Mouse (Mus musculus) liver, embryonic 14.5 days (tissue): ENCODE data around the gene Eml1. TPM values are rescaled to one million over a fixed set of nuclear protein-coding genes. Genes with fewer than 3 reads are reported as not detected.
"Not testable (repeated sequence)": the region's sequence is repeated elsewhere in the genome, so short reads cannot be mapped to it uniquely, and the experiment has no call there.

ENCODE experiments used
- ATAC-seq: fragments of 200-750 bp; cut with Nextera tagmentation; 2 replicates; pipeline ENCODE4 v1.8.0; 2017; ENCODE audit warnings: moderate number of reproducible peaks, mild to moderate bottlenecking, moderate library complexity; ENCODE audit not compliant: insufficient read depth
- DNase-seq, 3 experiments: peaks; one replicate each; pipeline ENCODE4 v3.0.0-alpha.2; 2012 to 2013; ENCODE audit warnings: low read depth in 3 of 3, low spot score in 3 of 3
- H3K27ac ChIP-seq: fragments of 300-500 bp; sonication (generic); 2 replicates; pipeline ENCODE4 v1.5.1; 2014; ENCODE audit warnings: moderate library complexity, mild to moderate bottlenecking, control low read depth, inconsistent platforms
- H3K27me3 ChIP-seq: fragments of 300-500 bp; sonication (generic); 2 replicates; pipeline ENCODE4 v1.6.1; 2014; ENCODE audit warnings: mild to moderate bottlenecking, low read length, moderate library complexity; ENCODE audit not compliant: control insufficient read depth, insufficient read depth
- H3K36me3 ChIP-seq: fragments of 300-500 bp; sonication (generic); replicated peaks from 2 replicates; pipeline ENCODE4 v1.6.1; 2014; ENCODE audit warnings: low read depth; ENCODE audit not compliant: control insufficient read depth, insufficient read depth
- H3K4me1 ChIP-seq, 2 experiments: fragments of 200-500 bp in 1 of 2; fragments of 300-500 bp in 1 of 2; sonication (generic) in 1 of 2; replicated peaks; 2 replicates each; pipeline ENCODE4 v1.6.1; 2012 to 2014; ENCODE audit warnings: antibody characterized with exemption in 1 of 2, inconsistent platforms in 1 of 2, low read length in 1 of 2; ENCODE audit not compliant: control insufficient read depth in 2 of 2, insufficient read depth in 2 of 2
- H3K4me2 ChIP-seq: fragments of 300-500 bp; sonication (generic); 2 replicates; pipeline ENCODE4 v1.6.1; 2014; ENCODE audit warnings: low read depth, mild to moderate bottlenecking, control low read depth, moderate library complexity
- H3K4me3 ChIP-seq, 2 experiments: fragments of 200-500 bp in 1 of 2; fragments of 300-500 bp in 1 of 2; sonication (generic) in 1 of 2; 2 replicates each; pipeline ENCODE4 v1.5.1; 2012 to 2014; ENCODE audit warnings: low read depth in 2 of 2, low read length in 2 of 2, mild to moderate bottlenecking in 2 of 2, control low read depth in 1 of 2, inconsistent platforms in 1 of 2, moderate library complexity in 1 of 2; ENCODE audit not compliant: insufficient read depth in 1 of 2
- H3K9ac ChIP-seq: fragments of 300-500 bp; sonication (generic); replicated peaks from 2 replicates; pipeline ENCODE4 v1.6.1; 2014; ENCODE audit warnings: mild to moderate bottlenecking, control low read depth, moderate library complexity
- H3K9me3 ChIP-seq: fragments of 300-500 bp; sonication (generic); 2 replicates; pipeline ENCODE4 v1.6.1; 2016; ENCODE audit warnings: low read length, mixed read lengths; ENCODE audit not compliant: control insufficient read depth
- CTCF ChIP-seq: IDR thresholded peaks from 2 replicates; pipeline ENCODE4 v1.5.1; 2016; ENCODE audit warnings: antibody characterized with exemption, low read depth, control low read depth
- EP300 ChIP-seq: IDR thresholded peaks from 2 replicates; pipeline ENCODE4 v1.6.1; 2016; ENCODE audit warnings: antibody characterized with exemption, low read depth
- WGBS: fragments of 180-500 bp; shearing (Covaris S2); extraction: QIAGEN DNeasy Blood & Tissue Kit; methylation state at CpG from one replicate; pipeline ENCODE4 v1.1.7; 2014; ENCODE audit not compliant: insufficient replicate concordance; 5-methylcytosine and 5-hydroxymethylcytosine counted together
- polyA plus RNA-seq, 2 experiments: library from polyadenylated mRNA; depleted of rRNA in 1 of 2; stranded (reverse) in 1 of 2; unstranded in 1 of 2; fragments of >200 nt; fragmentation: Nextera tagmentation in 1 of 2; extraction: Ambion mirVana in 1 of 2; gene quantifications; 2 replicates each; pipeline versions ENCODE4 v1.2.1 to v1.2.3; 2012 to 2014

The Eml1 gene
- polyA plus RNA-seq, 2 experiments = 2.5 to 3.3 TPM

GRCm38 (mm10) chr12:108494011-108494541 lies 123.3 kb downstream of the Eml1 start:
- DNase-seq = peak in 2 of 3 experiments; percentile 14 to 19
- no peak overlapping the region for H3K9ac ChIP-seq
- TF ChIP-seq CTCF = peak; percentile 67
- TF ChIP-seq EP300 = no peak
- H3K36me3 ChIP-seq = no peaks in the 10 kb centered on the region
- no peak for ATAC-seq
- H3K4me3 ChIP-seq = no peak overlapping the region
- H3K27ac ChIP-seq = no peak overlapping the region
- H3K4me1 ChIP-seq = no peaks in the 10 kb centered on the region
- WGBS = 21% methylated on average over 4 of the region's 4 CpGs
- H3K9me3 ChIP-seq = no peaks in the 10 kb centered on the region
- no peaks in the 10 kb centered on the region for H3K27me3 ChIP-seq
- H3K4me2 ChIP-seq = no peak overlapping the region

DNA sequence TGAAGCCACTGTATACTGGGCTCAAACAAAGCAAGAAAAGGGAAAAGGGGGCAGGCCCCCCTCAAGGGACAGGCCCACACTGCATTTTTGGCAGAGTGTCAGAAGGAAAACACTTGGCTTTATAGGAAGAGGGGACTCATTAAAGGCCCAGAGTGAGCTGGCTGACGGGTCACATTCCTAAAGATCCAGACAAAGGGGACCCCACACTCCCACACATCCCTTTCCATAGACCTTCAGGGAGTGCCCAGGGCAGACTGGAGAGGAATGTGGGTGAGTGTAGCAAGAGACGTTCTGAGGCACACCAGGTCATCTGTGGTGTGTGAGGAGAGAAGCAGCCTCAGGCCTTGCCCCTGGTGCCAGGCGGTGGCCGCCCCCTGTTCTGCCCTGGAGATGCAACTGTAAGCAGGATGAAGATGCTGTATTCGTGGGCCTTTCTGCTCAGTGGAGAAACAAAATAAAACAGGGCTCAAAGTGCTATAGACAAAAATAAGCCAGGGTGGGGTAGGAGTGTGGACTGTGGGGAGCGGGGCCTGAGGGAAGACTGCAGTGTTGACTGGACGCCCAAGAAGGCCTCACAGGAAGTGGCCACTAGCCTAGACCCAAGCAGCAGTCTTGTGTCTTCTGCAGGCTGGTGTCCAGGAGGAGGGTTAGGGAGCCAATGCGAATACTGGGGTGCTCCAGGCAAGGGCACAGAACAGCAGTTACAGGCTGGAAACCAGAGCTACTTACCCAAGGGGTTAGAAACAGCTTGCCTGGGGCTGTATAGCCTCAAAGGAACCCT lies 124.9 kb downstream of the Eml1 start:
- 55% methylated on average over 8 of the region's 8 CpGs for WGBS
- Histone ChIP-seq H3K9ac (no peak overlapping the region), H3K27me3 (no peaks in the 10 kb centered on the region), H3K36me3 (no peaks in the 10 kb centered on the region), H3K9me3 (no peaks in the 10 kb centered on the region), H3K4me2 (no peak overlapping the region), H3K4me1 (no peaks in the 10 kb centered on the region), H3K4me3 (no peak overlapping the region), H3K27ac (no peak overlapping the region)
- ATAC-seq = no peak
- no peak for DNase-seq
- TF ChIP-seq CTCF (no peak), EP300 (no peak)

DNA sequence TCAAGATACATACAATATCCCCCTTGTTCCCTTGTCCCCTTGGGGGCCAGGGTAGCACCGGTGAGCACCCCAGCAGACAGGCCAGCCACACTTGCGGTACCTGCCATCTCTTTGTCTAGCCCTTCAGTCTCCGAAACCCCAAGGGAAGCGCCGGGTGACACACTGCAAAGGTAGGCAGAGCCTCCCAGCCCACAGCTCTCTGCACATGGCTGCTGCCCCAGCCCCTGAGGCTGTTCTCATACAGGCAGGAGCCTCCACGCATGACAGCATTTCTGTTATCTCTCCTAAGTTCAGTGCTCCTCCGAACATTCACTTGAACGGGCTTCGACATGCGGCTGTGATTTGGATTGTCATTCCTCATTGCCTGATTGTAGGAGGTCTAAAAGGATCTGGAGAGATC lies 132.3 kb downstream of the Eml1 start:
- no peak for TF ChIP-seq CTCF
- no peak for TF ChIP-seq EP300
- DNase-seq (no peak), ATAC-seq (no peak)
- Histone ChIP-seq H3K4me1 (peaks cover 0 to 7% of the 10 kb centered on the region in 2 experiments; a peak in 2 of 4 replicates), H3K9ac (no peak overlapping the region), H3K9me3 (no peaks in the 10 kb centered on the region), H3K27ac (no peak overlapping the region), H3K4me3 (no peak overlapping the region), H3K4me2 (no peak overlapping the region; the same call in none of the 2 replicates), H3K36me3 (no peaks in the 10 kb centered on the region), H3K27me3 (no peaks in the 10 kb centered on the region)
- WGBS = 53% methylated on average over 10 of the region's 10 CpGs

DNA sequence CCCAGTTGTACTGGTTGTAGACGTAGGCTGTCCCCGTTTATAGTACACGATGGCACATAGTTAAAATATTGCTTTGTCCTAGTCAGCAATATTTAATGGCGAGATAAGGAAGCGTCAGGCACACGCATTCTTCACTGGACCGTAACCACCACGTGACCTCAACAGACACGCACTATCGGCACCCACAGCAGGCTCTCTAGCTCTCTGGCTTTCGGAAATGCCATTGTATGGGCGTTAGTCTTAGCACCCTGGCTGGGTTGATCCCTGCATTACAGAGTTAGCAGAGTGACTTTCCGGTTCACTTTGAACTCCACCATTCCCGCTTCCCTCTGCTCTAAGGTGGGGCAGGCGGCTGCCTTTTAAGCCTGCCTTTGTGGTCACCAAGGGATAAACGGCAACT lies 132.8 kb downstream of the Eml1 start:
- Histone ChIP-seq H3K27ac (no peak overlapping the region), H3K4me3 (no peak overlapping the region), H3K4me1 (peaks cover 0 to 7% of the 10 kb centered on the region in 2 experiments; a peak in 2 of 4 replicates), H3K36me3 (no peaks in the 10 kb centered on the region), H3K27me3 (no peaks in the 10 kb centered on the region), H3K9me3 (no peaks in the 10 kb centered on the region), H3K9ac (no peak overlapping the region), H3K4me2 (peak overlapping the region; percentile 21)
- no peak for TF ChIP-seq EP300
- no peak for TF ChIP-seq CTCF
- WGBS = 17% methylated on average over 16 of the region's 16 CpGs
- DNase-seq (peak in 2 of 3 experiments; percentile 9 to 24), ATAC-seq (peak; percentile 82)

DNA sequence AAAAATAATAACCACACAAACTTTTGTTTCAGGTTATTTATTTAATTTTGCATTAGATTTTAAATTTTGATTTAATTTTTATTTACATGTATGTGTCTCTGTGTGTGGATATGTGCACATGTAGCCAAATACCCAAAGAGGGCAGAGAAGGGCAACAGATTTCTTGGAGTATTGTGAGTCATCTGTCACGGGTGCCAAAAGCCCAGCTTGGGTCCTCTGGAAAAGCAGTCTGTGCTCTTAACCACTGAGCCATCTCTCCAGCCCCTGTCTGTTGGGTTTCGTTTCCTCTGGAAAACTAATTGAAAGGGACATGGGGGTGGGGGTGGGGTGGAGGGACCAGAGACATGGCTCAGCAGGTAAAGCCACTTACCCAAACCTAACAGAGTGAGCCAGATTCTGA lies 135.1 kb downstream of the Eml1 start:
- 51% methylated on average over 2 of the region's 2 CpGs for WGBS
- ATAC-seq (no peak), DNase-seq (no peak)
- TF ChIP-seq EP300 = no peak
- TF ChIP-seq CTCF = no peak
- H3K27ac ChIP-seq = no peak overlapping the region
- H3K9me3 ChIP-seq = no peaks in the 10 kb centered on the region
- peaks cover 0 to 7% of the 10 kb centered on the region in 2 experiments; a peak in 2 of 4 replicates for H3K4me1 ChIP-seq
- no peaks in the 10 kb centered on the region for H3K36me3 ChIP-seq
- no peak overlapping the region for H3K4me3 ChIP-seq
- no peak overlapping the region for H3K9ac ChIP-seq
- H3K4me2 ChIP-seq = no peak overlapping the region
- H3K27me3 ChIP-seq = no peaks in the 10 kb centered on the region

DNA sequence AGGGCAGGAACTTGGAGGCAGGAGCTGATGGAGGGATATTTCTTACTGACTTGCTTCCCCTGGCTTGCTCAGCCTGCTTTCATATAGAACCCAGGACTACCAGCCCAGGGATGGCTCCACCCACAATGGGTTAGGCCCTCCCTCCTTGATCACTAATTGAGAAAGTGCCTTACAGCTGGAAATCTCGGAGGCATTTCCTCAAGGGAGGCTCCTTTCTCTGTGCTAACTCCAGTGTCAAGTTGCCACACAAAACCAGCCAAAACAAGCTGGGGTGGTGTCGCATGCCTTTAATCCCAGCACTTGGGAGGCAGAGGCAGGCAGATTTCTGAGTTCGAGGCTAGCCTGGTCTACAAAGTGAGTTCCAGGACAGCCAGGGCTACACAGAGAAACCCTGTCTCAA lies 136.3 kb downstream of the Eml1 start:
- H3K27ac ChIP-seq, ATAC-seq, H3K9ac ChIP-seq, H3K4me3 ChIP-seq, H3K36me3 ChIP-seq, H3K4me1 ChIP-seq, H3K4me2 ChIP-seq, DNase-seq, H3K27me3 ChIP-seq, H3K9me3 ChIP-seq: not testable (repeated sequence)
- 59% methylated on average over 3 of the region's 3 CpGs for WGBS
